Mouse (Mus musculus): ENCODE measurements around the gene Man2b1.

GRCm38 (mm10) chr8:85081216-85081555, 1.9 kb upstream of the Man2b1 start, which contains the start of gene Wdr83:
- no peak for TF ChIP-seq POLR2A (IDR thresholded peaks at IDR 0.05; ENCODE audit: borderline replicate concordance, insufficient read depth, low read length)
- TF ChIP-seq CTCF (IDR thresholded peaks at IDR 0.05; ENCODE audit: borderline replicate concordance, insufficient read depth, low read depth, low read length): no peak

Data from cerebellum, adult 2 months (tissue).